Mouse (Mus musculus): ENCODE data around the gene Zfp287.

- TF ChIP-seq POLR2A (IDR thresholded peaks at IDR 0.05; ENCODE audit: insufficient read depth, low read depth, low read length): no peak
- no peak for TF ChIP-seq CTCF (IDR thresholded peaks at IDR 0.05; ENCODE audit: insufficient read depth, low read depth, low read length)
Measured at GRCm38 (mm10) chr11:62728276-62728675, 3.4 kb downstream of the Zfp287 start.
